Mouse (Mus musculus) heart, postnatal 25 days (tissue): ENCODE measurements around the gene Fam72a. TPM values are rescaled to one million over a fixed set of nuclear protein-coding genes. Genes with fewer than 3 reads are reported as not detected.

Source experiments
- DNase-seq: peaks from one replicate; pipeline ENCODE4 v3.0.0; 2022; ENCODE audit warnings: low spot score
- intact Hi-C: fragments of 180-260 bp; cut with DNase I; formaldehyde crosslinking; loops from one replicate; pipeline ENCODE4 v1.15.1; 2025
- microRNA-seq: library from miRNA; unstranded; fragments of <30 nt; microRNA quantifications from one replicate; pipeline ENCODE4 v1.2.0, GENCODE M21; 2022
- total RNA-seq, 2 experiments: library from RNA; stranded (reverse); gene quantifications; 2 replicates each; pipeline ENCODE4 v1.2.3; 2021

The Fam72a gene
- total RNA-seq, 2 experiments from 2014 or later = 0.73 to 0.88 TPM

DNA sequence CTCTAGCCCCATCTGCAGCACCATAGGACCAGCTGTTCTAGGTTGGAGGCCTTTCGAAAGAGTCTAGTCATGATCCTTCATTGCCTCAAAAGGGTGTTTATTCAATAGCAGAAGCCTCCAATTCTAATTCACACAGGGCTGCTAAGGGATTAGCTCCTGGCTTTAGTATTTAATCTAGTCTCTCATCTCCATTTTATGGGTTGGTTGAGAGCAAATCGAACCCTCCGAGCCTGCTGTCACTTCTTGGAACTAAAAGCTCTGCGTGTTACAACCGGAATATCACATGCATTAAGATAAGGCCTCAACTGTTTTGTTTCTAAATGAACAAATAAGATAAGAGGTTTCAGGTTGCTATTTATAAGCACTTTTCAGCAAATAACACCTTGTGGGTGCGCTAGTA is 42.0 kb downstream of the Fam72a start:
- DNase-seq = no peak
- intact Hi-C loops = no loop called here

DNA sequence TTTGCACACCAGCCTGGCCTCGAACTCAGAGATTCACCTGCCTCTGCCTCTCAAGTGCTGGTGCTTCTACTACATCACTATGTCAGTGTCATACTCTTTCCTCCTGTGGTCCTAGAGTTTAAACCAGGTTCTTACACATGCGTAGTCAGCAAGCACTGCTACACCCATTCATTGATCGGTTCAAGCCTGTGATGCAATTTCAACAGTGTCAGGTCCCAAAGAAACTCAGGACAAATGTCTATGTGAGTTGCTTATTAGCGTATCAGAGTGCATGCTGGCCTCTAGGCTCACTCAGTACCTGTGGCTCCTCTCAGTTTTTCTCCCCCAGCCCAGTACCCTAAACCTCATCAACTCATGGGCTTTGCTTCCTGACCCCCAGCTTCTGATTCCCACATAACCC is 42.7 kb downstream of the Fam72a start:
- intact Hi-C loops = no loop called here
- DNase-seq = no peak

DNA sequence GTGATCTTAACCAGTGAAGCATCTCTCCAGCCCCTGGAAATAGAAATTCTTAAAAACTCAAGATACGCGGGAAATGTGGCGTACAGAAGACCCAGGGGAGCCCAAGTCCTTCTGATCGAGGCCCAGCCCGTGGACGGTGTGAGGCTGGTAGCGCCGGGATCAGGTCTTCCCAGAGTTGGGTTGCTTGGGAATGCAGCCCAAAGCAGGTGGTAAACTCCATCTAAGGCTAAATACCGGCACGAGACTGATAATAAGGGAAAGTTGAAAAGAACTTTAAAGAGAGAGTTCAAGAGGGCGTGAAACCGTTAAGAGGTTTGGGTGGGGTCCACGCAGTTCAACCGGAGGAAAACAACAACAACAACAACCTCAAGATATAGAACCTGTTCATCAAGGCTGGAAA is 46.0 kb downstream of the Fam72a start:
- intact Hi-C loops = no loop called here
- DNase-seq = no peak

DNA sequence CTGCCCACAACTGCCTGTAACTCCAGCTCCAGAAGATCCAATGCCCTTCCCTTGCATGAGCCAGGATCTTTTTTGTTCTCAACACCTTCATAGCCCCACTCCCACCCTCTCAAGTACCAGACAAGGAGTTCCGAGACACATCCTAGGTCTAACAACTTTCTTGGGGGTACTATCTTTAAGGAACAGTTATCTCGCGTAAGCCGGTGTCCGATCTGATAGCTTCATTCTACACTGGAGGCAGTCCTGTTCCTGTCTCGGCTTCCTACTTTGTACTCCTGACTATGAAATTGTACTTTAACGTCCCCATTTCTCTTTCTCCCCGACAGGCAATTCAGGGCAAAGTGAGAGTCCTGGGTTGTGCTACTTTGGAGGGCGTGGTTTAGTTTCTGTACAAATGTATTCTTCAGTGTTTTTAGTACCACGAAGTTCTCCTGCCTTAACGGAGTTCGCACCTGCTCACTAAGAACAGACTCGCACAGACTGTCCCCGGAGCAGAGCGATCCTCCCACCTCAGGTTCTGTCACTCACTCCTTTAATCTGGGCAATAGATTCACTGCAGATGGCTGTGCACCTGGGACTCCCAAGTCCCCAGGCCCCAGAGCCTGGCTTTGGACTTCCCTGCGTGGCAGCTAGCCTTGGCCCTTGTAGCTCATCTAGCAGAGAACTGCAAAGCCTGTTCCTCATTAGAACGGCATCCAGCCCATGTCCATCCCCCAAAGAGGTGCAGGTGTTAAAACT is 51.4 kb downstream of the Fam72a start:
- DNase-seq = no peak
- intact Hi-C loops = no loop called here

DNA sequence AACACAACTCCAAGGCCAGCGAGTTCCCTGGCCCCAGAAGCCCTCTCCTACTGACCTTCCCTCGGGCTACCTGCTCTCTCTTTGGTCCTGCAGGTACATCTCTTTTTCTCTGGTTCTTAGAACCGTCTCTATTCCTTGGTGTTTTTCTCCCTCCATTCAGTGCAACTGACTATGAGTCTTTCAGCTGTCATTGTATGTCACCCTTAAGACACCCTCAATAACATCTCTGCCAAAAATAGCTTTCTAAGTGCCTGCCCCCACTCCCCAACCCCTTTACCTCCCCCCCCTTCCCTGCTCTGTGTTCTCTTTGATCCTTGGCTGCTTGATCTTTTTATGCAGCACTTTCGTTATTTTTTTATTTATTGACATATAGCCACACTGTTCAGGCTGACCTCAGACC is 52.7 kb downstream of the Fam72a start:
- DNase-seq = no peak
- intact Hi-C loops = no loop called here

DNA sequence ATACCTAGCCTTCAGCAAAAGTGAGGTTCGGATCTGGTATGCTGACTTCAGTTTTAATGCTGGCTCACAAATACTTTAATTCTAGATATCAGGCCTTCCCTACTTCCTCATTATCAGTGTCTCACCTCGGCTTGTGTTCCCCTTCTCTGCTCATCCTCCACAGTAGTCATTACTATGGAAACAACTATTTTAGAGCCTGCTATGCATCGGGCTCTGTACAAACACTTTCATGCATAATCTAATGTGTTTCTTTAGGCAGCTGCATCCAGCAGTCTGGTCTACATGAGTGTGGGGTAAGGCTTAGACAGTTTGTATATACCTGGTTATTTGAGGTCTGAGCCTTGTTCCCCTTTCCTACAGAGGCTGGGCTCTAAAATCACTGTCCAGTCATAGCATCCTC is 55.9 kb downstream of the Fam72a start:
- intact Hi-C loops = no loop called here
- DNase-seq = no peak

DNA sequence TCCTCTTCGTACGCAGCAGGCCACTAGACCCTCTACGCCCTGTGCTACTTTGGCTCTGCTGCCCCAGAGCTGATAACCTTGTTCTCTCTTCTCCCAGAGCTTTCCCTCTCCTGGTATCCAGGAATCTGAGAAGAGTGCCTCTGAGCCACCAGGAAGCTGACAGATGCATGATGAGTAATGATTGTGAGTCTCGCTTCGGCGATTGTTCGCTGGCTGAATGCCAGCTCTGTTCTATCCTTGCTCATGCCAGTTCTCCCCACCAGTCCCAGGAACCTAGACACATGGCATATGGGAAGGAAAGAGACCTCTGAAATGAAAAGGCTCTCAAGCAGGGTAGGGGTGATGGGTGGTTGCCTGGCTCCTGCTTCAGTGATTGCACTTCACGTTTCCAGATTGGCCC is 59.1 kb downstream of the Fam72a start:
- intact Hi-C loops = no loop called here
- no peak for DNase-seq

Small RNA genes within 50 kb of the gene (microRNA-seq; reads per million reads assigned to microRNA genes)
- gene Gm24273 = not detected

Other genes with a start within 250 kb of the Fam72a start
- 1 to 10 TPM; 1.4 to 1.7 TPM for gene Ikbke, start 248.3 kb upstream of the Fam72a start, total RNA-seq
- 10 to 100 TPM; 22.8 to 24.3 TPM for gene Srgap2, start 551 bp upstream of the Fam72a start, total RNA-seq
- not detected for gene Avpr1b, start 71.3 kb downstream of the Fam72a start, total RNA-seq
- 1 to 10 TPM in 1 of 2 experiments, under 1 TPM in 1; 0.83 to 1.3 TPM for gene Ctse, start 110.4 kb downstream of the Fam72a start, total RNA-seq
- gene Rab7b, start 160.8 kb downstream of the Fam72a start, total RNA-seq = 1 to 10 TPM; 3.2 to 4.4 TPM
- gene Slc26a9, start 216.1 kb downstream of the Fam72a start, total RNA-seq = not detected